Mouse (Mus musculus) heart, adult 11 months (tissue): ENCODE results near the gene Tmem222.
A peak's percentile ranks its signal among the peaks of the same experiment; 100 is the strongest.

ENCODE experiments used
- DNase-seq: peaks from one replicate; pipeline ENCODE4 v3.0.0; 2022

Gene Tmem222

DNA sequence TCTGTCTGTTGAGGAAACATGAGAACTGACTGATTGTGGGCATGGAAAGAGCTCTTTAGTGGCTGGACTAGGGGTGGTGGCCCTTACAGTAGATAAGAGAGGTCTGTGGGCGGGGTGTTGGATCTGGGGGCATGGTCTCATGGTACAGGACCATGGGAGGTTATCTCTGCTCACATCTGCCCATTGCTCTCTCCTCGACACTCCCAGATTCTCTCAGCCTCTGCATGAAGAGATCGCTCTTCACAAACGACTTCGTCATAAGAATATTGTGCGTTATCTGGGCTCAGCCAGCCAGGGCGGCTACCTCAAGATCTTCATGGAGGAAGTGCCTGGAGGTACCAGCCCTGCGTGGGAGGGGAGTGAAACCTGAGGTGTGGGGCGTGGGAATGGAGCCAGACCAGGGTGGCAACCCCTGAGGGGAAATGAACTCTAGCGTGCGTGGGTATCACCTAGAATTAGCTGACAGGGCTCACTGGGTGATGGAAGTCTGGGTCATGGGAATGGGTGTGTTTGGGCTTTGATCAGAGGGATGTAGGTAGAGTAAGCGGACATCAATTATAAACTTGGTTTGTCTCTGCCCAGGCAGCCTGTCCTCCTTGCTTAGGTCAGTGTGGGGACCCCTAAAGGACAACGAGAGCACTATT, 29.7 kb downstream of the Tmem222 start:
- DNase-seq = peak; percentile 93

DNA sequence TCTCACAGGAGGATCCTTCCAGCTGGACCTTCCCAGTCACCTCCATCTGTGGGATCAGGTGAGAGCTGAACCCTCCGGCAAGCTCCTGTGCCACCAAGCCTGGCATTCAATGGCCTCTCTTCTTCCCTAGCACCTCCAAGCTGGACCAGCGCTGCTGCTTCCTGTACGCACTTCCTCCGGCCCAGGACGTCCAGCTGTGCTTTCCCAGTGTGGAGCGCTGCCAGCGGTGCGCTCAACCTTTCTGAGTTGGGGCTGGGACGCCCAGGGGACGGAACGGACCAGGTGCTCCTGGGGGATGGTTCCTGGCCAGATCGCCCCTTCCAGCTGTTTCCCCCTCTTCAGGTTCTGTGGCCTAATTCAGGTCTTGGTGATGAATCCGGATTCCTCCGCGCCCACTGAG, 30.5 kb downstream of the Tmem222 start:
- DNase-seq = peak; percentile 98

DNA sequence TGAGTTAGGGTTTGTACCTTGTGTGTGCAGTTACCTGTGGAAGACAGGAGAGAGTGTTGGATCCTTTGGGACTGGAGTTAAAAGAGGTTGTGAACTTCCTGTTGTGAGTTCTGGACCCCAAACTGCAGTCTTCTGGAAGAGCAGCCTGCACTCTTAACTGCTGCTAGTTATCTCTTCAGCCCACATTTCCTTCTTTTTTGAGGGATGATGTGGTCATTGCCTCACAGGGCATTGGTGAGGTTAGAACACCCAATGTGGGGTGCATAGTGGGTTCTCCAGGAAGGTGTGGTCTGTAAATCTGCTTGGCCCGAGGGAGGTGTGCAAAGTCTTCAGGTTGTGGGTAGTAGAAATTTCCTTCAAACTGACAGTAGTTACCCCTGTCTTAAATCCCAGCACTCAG, 33.3 kb downstream of the Tmem222 start:
- DNase-seq = no peak

DNA sequence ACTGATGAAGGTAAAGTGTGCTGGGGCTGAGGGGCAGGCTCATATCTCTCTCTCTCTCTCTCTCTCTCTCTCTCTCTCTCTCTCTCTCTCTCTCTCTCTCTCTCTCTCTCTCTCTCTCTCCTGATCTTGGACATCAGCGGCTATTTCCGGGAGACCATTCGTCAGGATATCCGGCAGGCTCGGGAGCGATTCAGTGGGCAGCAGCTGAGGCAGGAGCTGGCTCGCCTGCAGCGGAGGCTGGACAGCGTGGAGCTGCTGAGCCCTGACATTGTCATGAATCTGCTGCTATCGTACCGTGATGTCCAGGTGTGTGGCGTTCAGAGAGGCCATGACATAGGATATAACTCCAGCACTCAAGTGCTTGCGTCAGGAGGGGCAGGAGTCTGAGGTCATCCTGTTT, 34.1 kb downstream of the Tmem222 start:
- no peak for DNase-seq

DNA sequence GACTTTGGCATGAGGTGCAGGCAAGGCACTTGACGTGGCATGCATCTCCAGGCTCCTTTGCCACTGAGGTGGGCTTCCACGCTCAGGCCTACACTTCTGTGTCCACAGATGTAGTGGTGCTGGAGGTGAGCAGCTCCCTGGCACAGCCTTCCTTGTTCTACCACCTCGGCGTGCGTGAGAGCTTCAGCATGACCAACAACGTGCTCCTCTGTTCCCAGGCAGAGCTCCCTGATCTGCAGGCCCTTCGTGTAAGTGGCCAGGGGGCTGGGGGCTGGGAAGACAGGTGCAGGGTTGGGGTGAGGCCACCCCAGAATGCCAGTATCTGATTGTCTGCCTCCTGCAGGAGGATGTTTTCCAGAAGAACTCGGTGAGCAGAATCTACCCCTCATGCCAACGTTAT, 34.9 kb downstream of the Tmem222 start:
- peak; percentile 94 for DNase-seq

DNA sequence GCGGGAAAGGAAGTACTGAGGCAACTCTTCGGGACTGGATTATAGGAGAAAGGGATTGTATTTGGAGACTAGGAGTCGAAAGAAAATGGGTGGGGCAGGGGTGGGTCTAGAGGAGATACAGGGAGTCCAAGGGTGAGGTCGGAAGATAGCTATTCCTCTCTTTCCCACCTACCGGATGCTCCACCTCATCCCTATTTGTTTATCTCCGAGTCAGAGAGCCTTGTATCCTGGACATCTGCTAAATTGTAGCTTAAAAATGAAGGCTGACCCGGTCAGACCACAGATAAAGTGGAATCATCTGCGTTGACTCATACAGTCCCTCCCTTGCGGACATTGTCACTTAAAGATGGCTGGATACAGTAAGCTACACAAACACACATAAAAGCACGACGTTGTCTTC, 35.7 kb downstream of the Tmem222 start:
- DNase-seq = no peak

DNA sequence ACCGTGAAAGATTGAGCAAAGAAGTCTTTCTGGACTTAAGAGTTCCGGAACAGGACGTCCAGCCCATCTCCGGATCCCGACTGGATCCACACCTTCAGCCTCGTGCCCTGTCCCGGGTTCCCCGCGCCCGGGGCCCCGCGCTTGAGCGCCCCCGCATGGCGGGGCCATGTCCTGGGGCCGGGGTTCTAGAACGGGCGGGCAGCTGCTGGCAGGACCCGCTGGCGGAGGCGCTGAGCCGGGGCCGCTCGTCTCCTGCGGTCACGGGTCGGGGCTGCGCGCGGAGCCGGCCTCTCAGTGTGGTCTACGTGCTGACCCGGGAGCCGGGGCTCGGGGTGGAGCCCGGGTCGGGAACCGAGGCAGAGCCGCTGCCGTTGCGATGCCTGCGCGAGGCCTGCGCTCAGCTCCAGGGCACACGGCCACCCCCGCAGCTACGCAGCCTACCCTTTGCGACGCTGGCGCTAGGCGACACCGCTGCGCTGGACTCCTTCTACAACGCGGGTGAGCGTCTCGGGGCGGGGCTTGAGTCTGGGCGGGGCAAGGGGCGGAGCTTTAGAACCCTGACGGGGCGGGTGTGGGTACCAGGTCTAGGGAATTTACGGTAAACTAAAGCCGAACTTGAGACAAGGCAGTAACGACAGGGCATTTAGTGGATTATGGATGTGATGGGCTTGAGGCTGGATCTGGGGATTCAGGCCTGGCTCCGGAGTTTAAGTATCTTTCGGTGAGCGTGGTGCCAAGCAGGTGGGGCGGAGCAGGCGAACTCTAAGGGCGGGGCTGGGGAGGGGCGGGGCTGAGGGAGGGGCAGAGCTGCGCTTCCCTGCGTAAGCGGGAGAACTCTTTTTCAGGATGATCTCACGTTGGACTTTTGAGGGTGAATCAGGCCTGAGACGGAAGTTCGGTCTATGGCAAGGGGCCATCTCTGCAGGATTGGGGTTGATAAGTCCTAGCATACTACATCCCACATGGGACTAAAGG, 36.4 kb downstream of the Tmem222 start:
- peak; percentile 99 for DNase-seq

DNA sequence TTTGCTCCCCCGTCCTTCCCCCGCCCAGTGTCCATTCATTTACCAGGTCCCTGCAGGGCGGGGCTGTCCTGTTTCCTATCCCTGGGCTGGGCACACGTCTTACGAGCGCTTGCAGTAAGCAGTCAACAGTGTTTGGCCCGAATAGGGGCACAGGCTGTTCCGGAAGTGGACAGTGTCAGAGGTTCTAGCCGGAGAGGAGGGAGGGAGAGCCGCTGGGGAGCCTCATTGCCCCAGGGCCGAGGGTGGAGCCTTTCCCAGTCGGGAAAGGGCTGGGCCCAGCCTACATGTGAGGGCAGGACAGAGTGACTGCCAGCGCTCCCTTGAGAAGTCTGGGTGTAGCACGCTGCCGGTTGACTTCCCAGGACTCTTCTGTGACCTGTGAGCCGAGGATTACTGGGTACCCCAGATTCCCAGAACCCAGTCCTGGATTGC, 37.1 kb downstream of the Tmem222 start, which contains the start of gene Map3k6:
TSS of gene Map3k6 (plus strand) at position 329 of the 432 bp plus-strand sequence.
- DNase-seq = peak; percentile 100

DNA sequence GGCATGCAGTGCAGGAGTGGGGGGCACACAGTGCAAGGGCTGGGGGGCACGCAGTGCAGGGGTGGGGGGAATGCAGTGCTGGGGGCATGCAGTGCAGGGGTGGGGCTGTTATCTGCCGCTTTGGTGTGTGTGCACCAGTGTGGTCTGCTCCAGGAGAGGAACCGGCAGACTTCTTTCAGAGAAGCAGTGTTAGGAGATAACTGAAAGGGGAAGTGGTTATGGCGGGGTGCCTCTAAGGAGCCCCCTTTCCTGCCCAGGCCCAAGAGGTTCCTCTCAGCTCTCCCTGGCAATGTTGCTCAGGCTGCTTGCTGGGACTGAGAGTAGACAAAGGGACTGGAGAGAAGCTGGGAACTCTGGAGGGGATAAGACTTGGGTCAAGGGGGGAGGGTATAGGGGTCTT, 39.7 kb downstream of the Tmem222 start:
- DNase-seq = peak; percentile 91

DNA sequence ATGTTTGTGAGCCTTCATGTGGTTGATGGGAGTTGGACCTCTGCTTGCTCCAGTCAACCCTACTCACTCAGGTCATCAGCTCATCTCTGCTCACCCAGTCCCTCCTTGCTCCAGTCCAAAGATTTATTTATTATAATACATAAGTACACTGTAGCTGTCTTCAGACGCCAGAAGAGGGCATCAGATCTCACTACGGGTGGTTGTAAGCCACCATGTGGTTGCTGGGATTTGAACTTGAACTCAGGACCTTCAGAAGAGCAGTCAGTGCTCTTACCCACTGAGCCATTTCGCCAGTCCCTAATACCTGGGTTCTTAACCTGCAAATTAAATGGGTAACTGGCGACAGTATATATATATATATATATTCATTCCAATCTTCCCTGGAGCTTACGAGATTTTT, 42.2 kb downstream of the Tmem222 start:
- DNase-seq = peak; percentile 86

DNA sequence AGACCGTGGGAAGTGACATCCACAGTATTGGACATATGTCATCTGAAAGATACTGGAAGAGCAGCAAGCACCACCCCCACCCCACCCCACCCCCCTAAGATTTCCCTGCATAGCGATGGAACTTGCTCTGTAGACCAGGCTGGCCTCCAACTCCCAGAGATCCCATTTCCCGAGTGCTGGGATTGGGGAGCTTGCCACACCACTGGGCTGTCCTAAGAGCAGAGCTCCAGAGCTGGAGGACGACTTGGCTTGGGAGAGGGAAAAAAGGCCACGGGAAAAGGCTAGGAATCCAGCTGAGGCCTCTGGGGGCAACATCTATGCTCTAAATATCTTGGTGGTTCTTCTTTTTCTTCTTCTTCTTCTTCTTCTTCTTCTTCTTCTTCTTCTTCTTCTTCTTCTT, 42.8 kb downstream of the Tmem222 start:
- peak; percentile 93 for DNase-seq

DNA sequence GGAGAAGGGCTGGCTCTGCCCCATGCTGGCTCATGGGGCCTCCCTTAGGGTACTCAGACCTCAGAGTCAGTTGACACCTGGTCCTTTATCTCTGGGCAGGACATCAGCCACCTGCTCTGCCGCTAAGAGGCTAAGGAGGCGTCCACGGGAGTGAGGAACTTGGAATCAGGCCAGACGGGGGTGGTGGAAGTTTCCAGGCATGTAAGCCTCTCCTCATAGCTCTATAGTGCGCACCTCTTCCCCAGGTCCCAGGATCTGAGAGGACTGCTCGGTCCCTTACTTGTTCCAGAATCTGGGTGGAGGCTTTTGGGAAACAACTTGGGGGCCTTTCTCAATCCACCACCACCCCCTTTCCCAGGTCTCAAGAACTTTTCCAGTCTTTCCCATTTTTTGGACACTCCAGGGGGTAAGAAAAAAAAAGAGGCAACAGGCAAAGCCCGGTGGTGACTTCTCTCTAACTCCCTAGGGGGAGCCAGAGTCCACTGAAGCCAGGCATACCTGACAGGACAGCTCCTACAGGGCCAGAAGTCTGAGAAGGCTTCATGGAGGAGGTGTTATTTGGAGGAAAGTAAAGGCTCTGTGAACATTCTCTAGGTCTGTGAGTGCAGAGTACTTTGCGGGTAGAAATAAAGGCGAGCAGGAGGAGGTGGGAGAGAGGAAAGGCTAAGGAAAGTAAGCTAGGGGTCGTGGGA, 44.2 kb downstream of the Tmem222 start:
- peak; percentile 93 for DNase-seq

DNA sequence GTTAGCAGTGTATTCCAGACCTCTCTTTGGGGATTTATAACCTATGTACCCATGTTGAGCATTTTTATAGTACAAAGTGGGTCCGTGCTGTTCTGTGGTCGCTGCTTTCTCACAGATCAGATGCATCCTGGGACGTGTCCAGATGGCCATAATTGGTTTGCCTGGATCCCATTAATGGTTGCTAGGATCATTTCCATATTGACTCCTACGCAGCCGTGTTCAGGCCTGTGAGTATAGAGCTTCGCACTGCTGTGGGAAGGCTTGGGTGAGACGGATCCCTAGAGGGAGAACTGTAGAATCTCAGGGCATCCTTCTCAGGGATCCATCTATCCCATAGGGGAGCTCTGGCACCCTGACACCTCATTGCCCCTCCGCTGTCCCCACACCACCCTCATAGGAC, 48.0 kb downstream of the Tmem222 start:
- peak; percentile 86 for DNase-seq

DNA sequence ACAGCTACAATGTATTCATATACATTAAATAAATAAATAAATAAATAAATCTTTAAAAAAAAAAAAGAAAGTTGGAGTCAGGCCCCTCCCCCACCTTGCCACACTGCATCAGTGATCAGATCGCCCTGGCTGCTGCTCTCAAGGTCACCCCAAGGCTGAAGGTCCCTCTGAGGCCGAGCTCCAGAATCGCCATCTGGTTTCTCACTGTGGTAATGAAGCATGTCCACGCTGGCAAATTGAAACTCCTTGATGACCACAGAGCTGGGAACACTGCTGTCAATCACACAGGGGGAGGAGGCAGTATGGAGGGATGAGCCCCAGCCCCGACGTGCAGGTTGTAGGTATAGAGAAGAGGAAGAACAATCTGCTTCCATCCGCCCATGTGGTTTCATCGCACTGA, 50.0 kb downstream of the Tmem222 start:
- peak; percentile 90 for DNase-seq

DNA sequence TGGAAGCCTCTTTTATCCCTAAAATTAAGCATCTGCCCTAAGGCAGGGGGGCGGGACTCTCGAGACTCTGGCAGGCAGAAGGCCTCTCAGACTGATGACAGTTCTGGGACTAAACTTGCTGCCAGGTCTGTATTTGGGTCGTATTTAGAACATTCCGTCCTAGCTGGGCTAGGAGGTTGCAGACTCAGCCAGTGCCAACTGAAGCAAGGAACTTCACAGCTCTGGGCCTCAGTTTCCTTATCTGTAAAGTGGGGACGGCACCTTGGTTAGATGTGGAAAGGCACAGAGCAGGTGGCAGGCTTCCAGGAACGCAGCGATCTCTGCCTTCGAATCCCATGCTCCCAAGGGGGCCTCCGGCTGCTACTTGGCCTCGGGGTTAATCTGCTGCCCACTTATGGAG, 51.5 kb downstream of the Tmem222 start:
- peak; percentile 97 for DNase-seq

DNA sequence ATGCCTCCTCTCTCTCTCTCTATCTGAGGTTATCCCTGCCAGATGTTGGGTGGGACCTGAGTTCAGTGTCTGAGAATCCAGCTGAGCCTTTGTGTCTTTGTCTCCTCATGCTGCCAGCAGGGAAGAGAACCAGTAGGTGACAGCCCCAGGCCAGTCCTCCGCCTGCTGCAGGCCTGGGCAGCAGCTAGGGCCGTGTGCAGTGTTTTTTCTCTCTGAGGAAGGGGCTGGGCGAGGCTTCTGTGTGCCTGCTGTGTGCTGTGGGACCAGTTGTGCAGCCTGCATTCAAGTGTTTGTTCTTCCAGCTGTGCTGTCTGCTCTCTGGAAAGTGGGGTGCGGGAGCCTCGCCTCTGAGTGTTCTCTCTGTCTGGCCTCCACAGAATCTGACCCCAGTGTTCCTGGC, 53.7 kb downstream of the Tmem222 start:
- DNase-seq = no peak

DNA sequence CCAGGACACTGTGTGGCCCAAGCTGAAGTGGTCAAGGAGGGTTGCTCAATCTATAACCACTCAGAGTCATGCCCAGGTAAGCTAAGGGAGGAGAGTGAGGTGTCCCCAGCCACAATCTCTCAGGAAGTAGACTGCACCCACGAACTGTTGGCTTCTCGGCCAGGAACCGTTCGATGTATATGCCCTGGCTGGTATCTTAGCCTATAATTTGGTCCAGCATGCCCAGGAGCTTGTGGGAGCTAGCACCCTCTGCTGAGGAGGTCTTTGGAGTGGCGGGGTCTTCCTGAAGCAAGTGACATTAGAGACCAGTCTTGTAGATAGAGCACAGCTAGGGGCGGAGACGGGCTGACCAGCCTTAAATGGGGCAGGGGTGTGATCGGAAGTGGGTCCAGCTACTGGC, 55.9 kb downstream of the Tmem222 start:
- DNase-seq = peak; percentile 91

DNA sequence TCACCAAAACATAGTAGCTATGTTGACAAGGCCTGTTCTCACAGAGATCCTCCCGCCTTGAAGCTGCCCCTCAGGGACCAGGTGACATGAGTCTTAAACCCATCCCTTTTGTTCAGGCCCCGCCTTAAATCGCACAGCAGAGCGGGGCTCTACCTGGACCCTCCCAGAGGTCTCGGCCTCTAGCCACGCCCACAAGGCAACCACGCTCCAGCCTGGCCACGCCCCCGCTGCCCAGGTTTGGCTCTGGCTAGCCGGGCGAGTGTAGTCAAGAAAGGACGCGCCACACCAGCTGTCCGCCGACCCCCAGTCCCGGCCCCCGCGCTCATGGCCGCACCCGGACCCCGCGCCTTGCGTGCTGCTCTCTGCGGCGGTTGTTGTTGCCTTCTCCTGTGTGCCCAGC, 56.9 kb downstream of the Tmem222 start:
- peak; percentile 88 for DNase-seq

DNA sequence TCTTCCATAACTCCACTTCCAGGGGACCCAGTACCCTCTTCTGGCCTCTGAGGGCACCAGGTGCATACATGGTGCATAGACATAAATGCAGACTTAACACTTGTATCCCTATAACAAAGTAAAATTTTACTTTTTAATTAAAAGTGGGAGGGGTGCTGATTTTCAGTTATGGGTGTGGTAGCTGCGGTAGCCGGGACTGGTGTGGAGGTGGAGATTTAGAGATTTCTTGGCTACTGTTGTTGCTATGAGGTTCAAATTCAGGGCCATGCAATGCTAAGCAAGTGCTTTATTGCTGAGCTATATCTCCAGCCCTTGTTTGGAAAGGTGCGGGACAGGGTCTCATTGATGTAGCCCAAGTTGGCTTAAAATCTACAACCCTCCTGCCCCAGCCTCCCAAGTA, 58.8 kb downstream of the Tmem222 start:
- DNase-seq = no peak

DNA sequence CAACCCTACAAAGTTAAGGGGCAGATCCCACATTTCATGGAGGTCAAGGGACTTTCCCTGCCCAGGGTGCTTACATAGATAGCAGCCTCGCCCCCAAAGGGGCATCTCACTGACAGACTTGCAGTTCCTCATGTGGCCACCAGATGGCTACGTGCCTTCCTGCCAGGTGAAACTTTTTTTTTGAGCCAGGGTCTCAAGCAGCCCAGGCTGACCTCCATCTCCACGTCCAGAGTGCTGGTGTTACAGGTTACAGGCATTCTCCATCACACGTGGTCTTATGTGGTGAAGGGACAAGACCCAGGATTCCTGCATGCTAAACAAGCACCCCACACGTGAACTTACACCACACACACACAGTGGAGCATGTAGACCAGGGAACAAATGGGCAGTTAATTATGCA, 60.0 kb downstream of the Tmem222 start:
- DNase-seq = peak; percentile 92
